Mouse (Mus musculus) left cerebral cortex, adult 8-10 months (tissue): ENCODE results near the gene Serinc1. TPM values are rescaled to one million over a fixed set of nuclear protein-coding genes. Genes with fewer than 3 reads are reported as not detected.
"Not testable (repeated sequence)": the region's sequence is repeated elsewhere in the genome, so short reads cannot be mapped to it uniquely, and the experiment has no call there.

ENCODE experiments used
- DNase-seq, 2 experiments: peaks; one replicate each; pipeline ENCODE4 v3.0.0; 2022; ENCODE audit warnings: low spot score in 2 of 2
- total RNA-seq, 4 experiments: library from RNA; stranded (reverse); gene quantifications; 2 replicates each; pipeline ENCODE4 v1.2.4; 2022

Serinc1 gene
- total RNA-seq = 1,000 to 10,000 TPM in 2 of 4 experiments, 100 to 1,000 TPM in 2; 954 to 1,075 (median 998) TPM

- DNase-seq = peak; percentile 85 to 94
Observed at GRCm38 (mm10) chr10:57532218-57533101, at the start of gene Serinc1. Gene Serinc1, minus strand, starts transcription at chr10:57532530.

GRCm38 (mm10) chr10:57576721-57577120 is 44.4 kb upstream of the Serinc1 start:
- no peak for DNase-seq

- no peak for DNase-seq
Observed at GRCm38 (mm10) chr10:57572130-57572529, 39.8 kb upstream of the Serinc1 start.

GRCm38 (mm10) chr10:57571211-57571730 is 38.9 kb upstream of the Serinc1 start:
- peak in 1 of 2 experiments; percentile 13 for DNase-seq

- DNase-seq = no peak
Observed at GRCm38 (mm10) chr10:57569023-57569931, 36.9 kb upstream of the Serinc1 start.

- DNase-seq = no peak
Observed at GRCm38 (mm10) chr10:57566221-57566620, 33.9 kb upstream of the Serinc1 start.

GRCm38 (mm10) chr10:57557597-57557996 is 25.3 kb upstream of the Serinc1 start:
- DNase-seq = no peak

- no peak for DNase-seq
Observed at GRCm38 (mm10) chr10:57553719-57554118, 21.4 kb upstream of the Serinc1 start.

GRCm38 (mm10) chr10:57549631-57550030 is 17.3 kb upstream of the Serinc1 start:
- no peak for DNase-seq

GRCm38 (mm10) chr10:57543890-57544289 is 11.6 kb upstream of the Serinc1 start:
- DNase-seq = not testable (repeated sequence)

- DNase-seq = no peak
Observed at GRCm38 (mm10) chr10:57531616-57532217, 613 bp downstream of the Serinc1 start.

GRCm38 (mm10) chr10:57531076-57531475 is 1.3 kb downstream of the Serinc1 start:
- peak in 1 of 2 experiments; percentile 41 for DNase-seq

- no peak for DNase-seq
Observed at GRCm38 (mm10) chr10:57526469-57526868, 5.9 kb downstream of the Serinc1 start.

GRCm38 (mm10) chr10:57515278-57515677 is 17.1 kb downstream of the Serinc1 start:
- no peak for DNase-seq

GRCm38 (mm10) chr10:57514616-57515015 is 17.7 kb downstream of the Serinc1 start:
- DNase-seq = no peak

GRCm38 (mm10) chr10:57499414-57500156 is 32.7 kb downstream of the Serinc1 start:
- no peak for DNase-seq

GRCm38 (mm10) chr10:57492050-57492449 is 40.3 kb downstream of the Serinc1 start:
- DNase-seq = no peak

- no peak for DNase-seq
Observed at GRCm38 (mm10) chr10:57488591-57488990, 43.7 kb downstream of the Serinc1 start.

GRCm38 (mm10) chr10:57487201-57487600 is 45.1 kb downstream of the Serinc1 start:
- DNase-seq = no peak

- peak in 1 of 2 experiments; percentile 30 for DNase-seq
Observed at GRCm38 (mm10) chr10:57486542-57487071, 45.7 kb downstream of the Serinc1 start.
